Mouse (Mus musculus): ENCODE data around the gene Spag16. TPM values are rescaled to one million over a fixed set of nuclear protein-coding genes. Genes with fewer than 3 reads are reported as not detected.

Spag16 gene
- polyA plus RNA-seq, 1 experiment from 2014 or later = 1.7 TPM

DNA sequence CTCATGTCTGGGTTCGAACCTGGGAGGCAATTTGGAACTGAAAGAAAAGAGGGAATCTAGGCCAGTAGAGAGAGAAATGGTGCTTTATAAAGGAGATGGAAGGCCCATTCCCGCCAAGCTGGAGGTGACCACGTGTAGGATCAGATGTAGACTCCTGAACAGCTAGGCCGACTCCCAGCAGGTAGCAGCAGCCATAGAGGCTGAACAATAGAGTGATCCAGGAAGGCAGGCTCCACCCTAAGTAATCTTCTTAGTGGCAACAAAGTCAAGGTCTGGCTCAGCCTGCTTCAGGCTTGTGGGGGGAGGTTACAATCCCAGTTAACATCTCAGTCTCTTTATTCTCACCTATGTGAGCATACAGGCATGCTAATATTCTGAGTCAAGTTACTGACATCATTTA is 494.2 kb downstream of the Spag16 start:
- Histone ChIP-seq H3K27me3 (replicated peaks) (no peaks in the 10 kb centered on the region), H3K9me3 (no peaks in the 10 kb centered on the region), H3K27ac (no peak overlapping the region), H3K4me2 (no peak overlapping the region), H3K9ac (no peak overlapping the region), H3K4me1 (no peaks in the 10 kb centered on the region; the same call in 1 of the 2 replicates), H3K4me3 (no peak overlapping the region), H3K36me3 (replicated peaks) (no peaks in the 10 kb centered on the region)
- ATAC-seq (replicated peaks) = no peak
- 70% methylated on average over 4 of the region's 4 CpGs for WGBS

DNA sequence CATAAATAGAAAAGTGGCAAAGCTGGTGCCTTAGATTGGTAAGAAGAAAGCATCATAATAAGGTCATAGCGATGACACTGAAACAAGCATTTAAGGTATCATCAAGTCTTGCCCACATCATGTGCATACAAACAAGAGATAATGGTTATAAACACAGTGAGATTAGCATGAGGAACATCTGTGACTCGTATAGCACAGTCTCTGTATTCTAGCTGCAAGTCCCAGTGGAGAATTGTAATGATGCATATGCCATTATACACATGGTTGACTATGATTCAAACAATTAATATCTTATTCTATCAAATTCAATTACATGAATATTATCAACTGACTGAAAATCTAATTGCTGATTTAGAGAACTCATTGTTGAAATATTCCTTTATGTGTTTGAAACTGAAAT is 519.4 kb downstream of the Spag16 start:
- no peaks in the 10 kb centered on the region for H3K4me1 ChIP-seq
- H3K27ac ChIP-seq = no peak overlapping the region
- no peaks in the 10 kb centered on the region for H3K36me3 ChIP-seq (replicated peaks)
- H3K27me3 ChIP-seq (replicated peaks) = no peaks in the 10 kb centered on the region
- H3K9ac ChIP-seq = no peak overlapping the region
- H3K9me3 ChIP-seq = no peaks in the 10 kb centered on the region
- WGBS = 60% methylated on average over 2 of the region's 2 CpGs
- no peak overlapping the region for H3K4me3 ChIP-seq
- ATAC-seq (replicated peaks) = no peak
- no peak overlapping the region for H3K4me2 ChIP-seq

DNA sequence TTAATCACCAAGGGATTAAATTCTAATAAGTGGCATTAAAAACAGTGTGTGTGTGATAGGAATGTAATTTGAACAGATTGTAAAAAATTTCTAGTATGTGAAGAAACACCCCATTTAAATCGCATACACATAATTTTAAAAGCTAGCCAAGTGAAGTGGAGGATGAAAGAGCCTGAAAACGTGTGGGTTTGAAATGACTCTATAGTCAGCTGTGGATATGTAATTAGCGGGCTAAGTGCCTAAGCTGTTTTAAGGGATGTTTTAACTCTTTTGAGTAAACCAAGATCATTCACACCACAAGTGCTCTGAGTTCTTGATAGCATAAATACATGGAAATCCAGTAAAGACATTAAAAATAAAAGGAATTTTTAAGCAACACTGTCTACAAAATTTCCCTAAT is 524.6 kb downstream of the Spag16 start:
- H3K27me3 ChIP-seq (replicated peaks) = no peaks in the 10 kb centered on the region
- H3K27ac ChIP-seq = no peak overlapping the region
- H3K4me2 ChIP-seq = no peak overlapping the region
- H3K36me3 ChIP-seq (replicated peaks) = no peaks in the 10 kb centered on the region
- no peaks in the 10 kb centered on the region for H3K4me1 ChIP-seq
- no peaks in the 10 kb centered on the region for H3K9me3 ChIP-seq
- 64% methylated on average over 3 of the region's 3 CpGs for WGBS
- H3K9ac ChIP-seq = no peak overlapping the region
- ATAC-seq (replicated peaks) = no peak
- H3K4me3 ChIP-seq = no peak overlapping the region

DNA sequence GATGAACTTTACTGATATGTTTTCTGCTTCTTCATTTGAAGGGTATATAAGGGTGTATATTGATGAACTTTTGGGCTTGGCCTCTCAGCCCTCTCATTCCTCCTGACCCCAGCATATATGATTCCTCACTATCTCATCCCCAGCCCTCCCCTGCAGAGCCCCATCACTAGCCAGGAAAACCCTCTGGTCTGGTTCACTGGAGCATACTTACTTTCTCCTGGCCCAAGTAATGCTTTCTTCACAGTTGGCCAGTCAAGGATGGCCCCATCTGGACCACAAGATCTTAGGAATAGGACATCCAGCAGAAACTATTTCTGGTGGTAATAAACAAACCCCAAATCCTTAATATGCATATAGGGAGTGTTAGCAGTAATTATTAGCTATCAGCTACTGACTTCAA is 527.2 kb downstream of the Spag16 start:
- Histone ChIP-seq H3K9me3 (no peaks in the 10 kb centered on the region), H3K27ac (no peak overlapping the region), H3K36me3 (replicated peaks) (no peaks in the 10 kb centered on the region), H3K4me1 (no peaks in the 10 kb centered on the region), H3K4me2 (no peak overlapping the region), H3K27me3 (replicated peaks) (no peaks in the 10 kb centered on the region), H3K4me3 (no peak overlapping the region), H3K9ac (no peak overlapping the region)
- ATAC-seq (replicated peaks) = no peak

DNA sequence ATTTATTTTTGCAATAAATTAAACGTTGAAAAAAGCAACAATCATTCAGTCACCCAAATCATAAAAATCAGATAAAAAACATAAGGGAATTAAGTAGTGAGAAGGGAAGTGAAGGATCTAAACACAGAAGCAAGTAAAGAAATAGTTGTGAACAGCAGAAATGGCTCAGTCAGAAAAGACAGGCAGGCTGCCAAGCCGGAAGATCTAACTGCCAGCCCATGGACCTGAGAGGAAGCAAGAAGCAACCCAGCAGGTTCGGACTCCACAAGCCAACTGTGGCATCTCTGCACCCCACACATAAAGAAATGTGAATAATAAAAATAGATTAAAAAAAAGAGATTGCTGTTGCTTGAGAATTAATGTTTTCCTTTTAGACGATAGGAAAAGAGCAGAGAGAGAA is 545.0 kb downstream of the Spag16 start:
- no peak overlapping the region for H3K4me3 ChIP-seq
- H3K36me3 ChIP-seq (replicated peaks) = no peaks in the 10 kb centered on the region
- H3K27me3 ChIP-seq (replicated peaks) = no peaks in the 10 kb centered on the region
- 79% methylated on average over 4 of the region's 4 CpGs for WGBS
- no peak overlapping the region for H3K4me2 ChIP-seq
- H3K4me1 ChIP-seq = no peaks in the 10 kb centered on the region
- ATAC-seq (replicated peaks) = no peak
- no peaks in the 10 kb centered on the region for H3K9me3 ChIP-seq
- H3K9ac ChIP-seq = no peak overlapping the region
- H3K27ac ChIP-seq = no peak overlapping the region

DNA sequence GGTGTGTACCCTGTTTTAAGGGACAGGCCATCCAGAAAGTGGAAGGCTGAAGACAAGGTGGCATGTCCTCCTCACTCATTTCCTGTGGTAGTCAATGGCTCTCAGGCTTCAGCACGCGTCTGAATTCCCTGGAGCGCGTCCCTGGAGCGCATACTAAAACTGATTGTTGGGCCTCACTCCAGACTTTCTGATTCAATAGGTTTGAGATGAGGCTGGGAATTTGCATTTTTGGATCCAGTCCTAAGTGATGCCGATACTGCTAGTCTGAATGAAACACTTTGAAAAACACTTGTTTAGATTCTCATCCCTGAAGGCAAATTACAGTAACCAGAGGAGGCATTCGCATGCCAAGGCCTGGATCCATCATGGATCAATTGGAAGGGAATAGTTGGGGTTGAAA is 553.3 kb downstream of the Spag16 start:
- Histone ChIP-seq H3K4me3 (no peak overlapping the region), H3K9me3 (no peaks in the 10 kb centered on the region), H3K4me2 (no peak overlapping the region), H3K36me3 (replicated peaks) (no peaks in the 10 kb centered on the region), H3K27ac (no peak overlapping the region), H3K9ac (no peak overlapping the region), H3K4me1 (no peaks in the 10 kb centered on the region), H3K27me3 (replicated peaks) (no peaks in the 10 kb centered on the region)
- peak; percentile 71; the same call in 1 of the 2 replicates for ATAC-seq (replicated peaks)
- 53% methylated on average over 7 of the region's 7 CpGs for WGBS

DNA sequence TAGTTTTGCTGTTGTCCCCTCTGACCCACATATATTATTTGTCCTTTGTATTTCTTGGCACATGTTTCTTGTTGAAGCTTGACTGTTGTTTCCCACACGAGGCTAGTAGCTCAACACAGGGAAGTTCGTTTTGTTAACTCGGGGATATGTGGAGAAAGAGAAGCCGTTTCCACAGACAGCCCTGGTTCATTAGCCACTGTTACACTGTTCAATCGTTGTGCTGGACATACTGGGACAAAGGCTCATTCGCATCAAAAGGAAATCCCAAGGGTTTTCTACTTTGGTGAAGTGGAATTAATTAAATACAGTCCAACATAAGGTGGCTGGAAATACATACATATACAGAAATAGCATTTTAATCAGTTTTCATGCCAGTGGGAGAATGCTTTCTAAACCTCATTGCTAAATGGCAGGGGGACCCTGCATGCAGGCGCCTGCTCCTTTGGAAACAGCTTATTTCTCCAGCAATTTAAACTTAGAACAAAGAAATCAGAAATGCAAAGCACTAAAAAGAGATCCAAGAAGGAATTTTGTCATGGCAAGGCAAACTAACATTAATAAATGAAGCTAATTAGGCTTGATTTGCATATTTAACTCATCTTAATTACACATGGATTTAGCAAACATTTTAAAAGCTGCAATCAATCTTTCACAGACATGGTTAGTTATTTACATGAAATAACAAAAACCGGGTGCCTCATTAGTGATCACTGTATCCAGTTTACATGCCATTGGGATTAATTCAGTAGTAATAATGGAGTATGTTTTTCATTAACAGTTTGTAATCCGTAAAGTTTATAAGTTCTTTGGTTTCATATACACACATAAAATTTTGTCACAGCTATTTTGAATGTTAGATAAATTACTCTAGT is 615.7 kb downstream of the Spag16 start:
- 26% methylated on average over 9 of the region's 9 CpGs for WGBS
- H3K27ac ChIP-seq = peak overlapping the region; percentile 57
- no peaks in the 10 kb centered on the region for H3K9me3 ChIP-seq

DNA sequence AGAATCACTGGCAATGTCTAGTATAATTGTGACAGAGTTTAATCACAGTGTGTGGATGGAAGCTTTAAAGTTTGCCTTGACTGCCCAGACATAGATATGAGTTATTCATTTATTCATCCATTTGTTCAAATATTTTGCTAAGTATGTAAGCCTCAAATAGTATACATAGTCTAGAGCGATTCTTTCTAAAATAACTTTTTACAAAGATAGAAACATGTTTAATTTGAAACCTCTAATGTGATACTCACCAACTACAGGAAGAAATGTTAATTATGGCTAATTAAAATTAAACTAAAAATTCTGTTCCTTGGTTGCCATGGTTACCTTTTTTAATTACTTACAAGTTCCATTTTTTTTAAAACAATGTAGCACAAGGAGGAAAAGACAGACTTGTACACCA is 653.1 kb downstream of the Spag16 start:
- H3K27me3 ChIP-seq (replicated peaks) = no peaks in the 10 kb centered on the region
- ATAC-seq (replicated peaks) = no peak
- H3K4me2 ChIP-seq = no peak overlapping the region
- no peaks in the 10 kb centered on the region for H3K36me3 ChIP-seq (replicated peaks)
- 93% methylated on average over 1 of the region's 1 CpGs for WGBS
- no peak overlapping the region for H3K27ac ChIP-seq
- H3K4me3 ChIP-seq = no peak overlapping the region
- H3K4me1 ChIP-seq = no peaks in the 10 kb centered on the region
- no peaks in the 10 kb centered on the region for H3K9me3 ChIP-seq
- H3K9ac ChIP-seq = no peak overlapping the region

More for the DNA sequence above, 615.7 kb downstream of the Spag16 start:
- peak; percentile 84 for ATAC-seq (replicated peaks)
- Histone ChIP-seq H3K4me3 (no peak overlapping the region), H3K4me1 (peaks cover 5% of the 10 kb centered on the region), H3K27me3 (replicated peaks) (no peaks in the 10 kb centered on the region), H3K36me3 (replicated peaks) (no peaks in the 10 kb centered on the region), H3K9ac (0 out of 2 replicates have a peak overlapping the region, but pooled peaks have one; percentile 20), H3K4me2 (peak overlapping the region; percentile 8)

DNA sequence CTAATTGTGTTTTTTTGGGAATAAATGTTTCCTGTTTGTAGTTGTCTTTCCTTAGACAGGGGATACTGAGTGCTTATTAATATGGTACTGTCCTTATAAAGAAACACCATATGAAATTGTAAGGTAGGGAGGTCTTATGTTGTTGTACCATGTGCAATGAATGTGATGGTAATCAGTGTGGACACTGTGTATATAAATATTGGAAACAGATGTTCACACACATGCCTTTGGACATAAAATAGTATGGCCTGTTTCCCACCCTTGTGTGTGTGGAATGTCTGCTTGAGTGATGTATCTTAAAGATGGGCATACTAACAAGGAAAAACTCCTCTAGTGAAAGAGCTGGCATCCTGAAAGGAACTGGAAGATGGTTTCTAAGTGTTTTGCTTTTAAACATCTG is 692.1 kb downstream of the Spag16 start:
- H3K4me1 ChIP-seq = no peaks in the 10 kb centered on the region
- H3K9me3 ChIP-seq = no peaks in the 10 kb centered on the region
- H3K27ac ChIP-seq = no peak overlapping the region
- no peak overlapping the region for H3K4me3 ChIP-seq
- no peak for ATAC-seq (replicated peaks)
- H3K27me3 ChIP-seq (replicated peaks) = no peaks in the 10 kb centered on the region
- no peaks in the 10 kb centered on the region for H3K36me3 ChIP-seq (replicated peaks)
- H3K9ac ChIP-seq = no peak overlapping the region
- no peak overlapping the region for H3K4me2 ChIP-seq

DNA sequence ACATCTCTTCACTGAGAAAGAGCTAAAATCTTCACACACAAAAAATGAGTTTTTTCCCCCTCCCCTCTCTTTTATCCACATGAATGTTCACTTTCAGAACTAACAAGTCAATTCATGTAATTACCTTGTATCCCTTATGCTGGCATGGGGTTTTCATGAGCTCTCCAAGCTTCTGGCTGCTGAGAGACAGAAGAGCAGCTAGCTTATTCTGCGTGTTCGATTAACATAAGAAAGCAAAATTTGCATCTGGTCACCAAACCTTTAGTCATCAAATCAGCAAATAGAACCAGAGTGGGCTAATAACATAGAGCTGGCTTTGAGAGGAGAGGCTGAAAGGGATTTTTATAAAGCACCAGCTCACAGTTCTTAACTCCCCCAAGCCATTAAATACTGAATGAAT is 700.4 kb downstream of the Spag16 start:
- no peak overlapping the region for H3K27ac ChIP-seq
- H3K4me2 ChIP-seq = no peak overlapping the region
- H3K27me3 ChIP-seq (replicated peaks) = no peaks in the 10 kb centered on the region
- ATAC-seq (replicated peaks) = no peak
- 56% methylated on average over 2 of the region's 2 CpGs for WGBS
- no peaks in the 10 kb centered on the region for H3K4me1 ChIP-seq
- H3K9me3 ChIP-seq = no peaks in the 10 kb centered on the region
- no peaks in the 10 kb centered on the region for H3K36me3 ChIP-seq (replicated peaks)
- H3K9ac ChIP-seq = no peak overlapping the region
- no peak overlapping the region for H3K4me3 ChIP-seq

DNA sequence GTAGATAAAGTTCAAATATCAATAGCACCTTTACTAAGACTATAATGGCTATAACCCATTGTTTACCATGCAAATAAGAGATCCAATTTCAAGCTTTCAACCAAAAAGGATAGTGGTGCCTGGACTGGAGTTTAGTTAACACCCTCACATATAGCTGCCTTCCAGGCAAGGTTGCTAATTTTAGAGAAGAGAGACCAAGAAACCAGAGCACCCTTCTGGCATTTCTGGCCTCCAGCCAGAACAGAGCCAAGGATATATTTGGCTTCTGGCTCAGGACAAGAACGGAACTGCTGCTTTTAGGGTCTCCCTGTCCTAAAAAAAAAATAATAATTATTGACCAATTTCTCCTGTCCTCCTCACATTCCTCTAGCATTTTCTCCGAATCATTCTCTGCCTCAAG is 703.0 kb downstream of the Spag16 start:
- Histone ChIP-seq H3K4me3 (no peak overlapping the region), H3K9me3 (no peaks in the 10 kb centered on the region), H3K4me1 (no peaks in the 10 kb centered on the region), H3K27ac (no peak overlapping the region), H3K36me3 (replicated peaks) (no peaks in the 10 kb centered on the region), H3K9ac (no peak overlapping the region), H3K4me2 (no peak overlapping the region), H3K27me3 (replicated peaks) (no peaks in the 10 kb centered on the region)
- ATAC-seq (replicated peaks) = no peak
- WGBS = 80% methylated on average over 2 of the region's 2 CpGs

DNA sequence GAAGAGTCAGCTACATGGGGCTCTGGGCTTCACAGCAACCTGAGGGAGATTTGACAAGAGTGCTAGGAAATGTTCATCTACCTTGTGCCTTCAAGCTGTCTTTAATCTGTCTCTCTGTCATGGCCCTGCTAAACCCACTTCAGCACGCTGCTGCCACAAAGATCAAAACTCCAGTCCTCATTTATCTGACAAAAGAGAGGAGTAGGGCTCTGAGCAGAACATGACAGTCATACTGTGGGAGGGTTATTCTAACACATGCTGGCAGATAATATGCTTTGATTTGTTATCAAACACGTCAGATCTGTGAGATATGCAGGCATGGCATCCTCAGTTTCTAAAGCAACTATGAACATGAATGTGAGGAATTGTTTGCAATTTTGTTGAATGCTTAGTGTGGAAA is 725.1 kb downstream of the Spag16 start:
- 52% methylated on average over 2 of the region's 2 CpGs for WGBS
- no peak overlapping the region for H3K4me3 ChIP-seq

DNA sequence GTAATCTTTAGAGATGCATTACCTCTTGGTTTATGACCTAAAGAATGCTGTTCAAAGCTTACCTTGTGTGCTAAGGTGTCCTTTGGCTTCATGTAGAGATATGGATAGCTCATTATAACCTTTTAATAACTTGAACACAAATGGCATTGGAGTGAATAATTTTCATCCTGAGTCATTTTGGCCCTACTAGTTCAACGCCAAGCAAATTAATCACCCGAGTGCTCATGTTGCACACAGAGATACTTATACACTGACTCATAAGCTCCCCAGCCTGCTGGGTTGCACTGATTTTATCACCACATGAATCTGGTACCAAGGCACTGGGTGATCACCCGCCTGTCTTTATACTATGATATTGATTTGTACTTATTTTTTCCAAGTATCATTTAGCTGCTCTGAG is 795.0 kb downstream of the Spag16 start:
- Histone ChIP-seq H3K36me3 (replicated peaks) (no peaks in the 10 kb centered on the region), H3K4me3 (no peak overlapping the region), H3K4me1 (no peaks in the 10 kb centered on the region), H3K9ac (no peak overlapping the region), H3K9me3 (no peaks in the 10 kb centered on the region), H3K27me3 (replicated peaks) (no peaks in the 10 kb centered on the region), H3K4me2 (no peak overlapping the region), H3K27ac (no peak overlapping the region)
- 81% methylated on average over 3 of the region's 3 CpGs for WGBS
- ATAC-seq (replicated peaks) = no peak

More for the DNA sequence above, 725.1 kb downstream of the Spag16 start:
- Histone ChIP-seq H3K36me3 (replicated peaks) (no peaks in the 10 kb centered on the region), H3K9me3 (no peaks in the 10 kb centered on the region), H3K9ac (no peak overlapping the region), H3K27ac (no peak overlapping the region), H3K27me3 (replicated peaks) (no peaks in the 10 kb centered on the region), H3K4me2 (no peak overlapping the region), H3K4me1 (no peaks in the 10 kb centered on the region)
- ATAC-seq (replicated peaks) = 0 out of 2 replicates have a peak, but pooled peaks have one; percentile 48

Data from midbrain, embryonic 15.5 days (tissue).